Mouse (Mus musculus) C2C12 (cell line): ENCODE results near the gene Mecom. TPM values are rescaled to one million over a fixed set of nuclear protein-coding genes. Genes with fewer than 3 reads are reported as not detected.

Experiments used
- H3K27me3 ChIP-seq: one replicate; pipeline ENCODE4 v1.6.1; 2011; ENCODE audit not compliant: control insufficient read depth, insufficient read depth, insufficient read length
- H3K36me3 ChIP-seq: one replicate; pipeline ENCODE4 v1.6.1; 2011; ENCODE audit not compliant: control insufficient read depth, insufficient read depth
- H3K4me3 ChIP-seq: one replicate; pipeline ENCODE4 v1.5.1; 2011; ENCODE audit warnings: mild to moderate bottlenecking, control low read depth; ENCODE audit not compliant: poor library complexity, insufficient read depth, severe bottlenecking
- H3K79me2 ChIP-seq: one replicate; pipeline ENCODE4 v1.6.1; 2011; ENCODE audit not compliant: control insufficient read depth, insufficient read depth
- H3K79me3 ChIP-seq: one replicate; pipeline ENCODE4 v1.6.1; 2011; ENCODE audit warnings: low read depth, control low read depth
- H3ac ChIP-seq: one replicate; pipeline ENCODE3; 2011; ENCODE audit warnings: low read depth; ENCODE audit not compliant: control insufficient read depth, insufficient read length
- CEBPB ChIP-seq: IDR thresholded peaks from one replicate; pipeline ENCODE4 v1.6.1; 2011; ENCODE audit warnings: low read depth, mild to moderate bottlenecking, control low read depth, moderate library complexity
- CTCF ChIP-seq: IDR thresholded peaks from one replicate; pipeline ENCODE4 v1.5.1; 2011; ENCODE audit not compliant: control insufficient read depth, insufficient read depth, insufficient read length
- FOSL1 ChIP-seq: IDR thresholded peaks from one replicate; pipeline ENCODE4 v1.8.0; 2011; ENCODE audit warnings: mild to moderate bottlenecking, low read length; ENCODE audit not compliant: poor library complexity, insufficient read depth, severe bottlenecking
- MAX ChIP-seq: IDR thresholded peaks from one replicate; pipeline ENCODE4 v1.6.1; 2011; ENCODE audit warnings: mild to moderate bottlenecking, control low read depth
- MYOD1 ChIP-seq: IDR thresholded peaks from one replicate; pipeline ENCODE4 v1.6.1; 2011; ENCODE audit warnings: low read depth; ENCODE audit not compliant: control insufficient read depth, insufficient read length
- MYOG ChIP-seq: IDR thresholded peaks from one replicate; pipeline ENCODE4 v1.6.1; 2011; ENCODE audit not compliant: control insufficient read depth, insufficient read length; ENCODE audit errors: extremely low read depth
- USF1 ChIP-seq: IDR thresholded peaks from one replicate; pipeline ENCODE4 v1.6.1; 2011; ENCODE audit warnings: low read depth, mild to moderate bottlenecking, control low read depth, moderate library complexity
- polyA plus RNA-seq: library from polyadenylated mRNA; unstranded; fragments of >200 nt; fragmentation: generic; extraction: Trizol; gene quantifications from one replicate; pipeline ENCODE4 v1.2.1, GENCODE M21; 2012; ENCODE audit warnings: missing spikeins

Gene Mecom
- polyA plus RNA-seq, 1 experiment, result 1.3 TPM

DNA sequence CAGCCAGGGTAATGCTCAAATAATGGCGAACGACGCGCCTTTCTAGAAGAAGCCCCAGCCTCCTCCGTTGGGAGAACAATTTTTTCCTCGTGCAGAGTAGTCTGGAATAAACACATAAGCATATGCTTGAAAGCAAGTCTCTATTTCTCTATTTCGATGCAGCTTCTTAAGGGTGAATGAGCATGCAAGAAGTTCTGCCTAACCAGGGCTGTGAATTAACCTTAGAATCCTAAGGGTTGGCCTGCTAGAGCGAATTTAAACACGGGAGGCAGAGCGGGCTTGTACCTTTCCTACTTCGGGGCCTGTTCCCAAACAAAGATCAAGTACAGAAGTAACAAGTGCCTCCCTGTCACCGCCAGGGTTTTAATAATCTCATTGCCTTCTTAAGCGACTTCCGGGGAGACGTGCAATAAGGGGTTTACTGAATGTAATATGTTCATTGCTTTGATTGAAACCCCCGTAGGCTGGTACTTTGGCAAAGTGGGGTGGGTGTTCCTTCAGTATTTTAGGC, 42.0 kb downstream of the Mecom start:
- H3K79me2 ChIP-seq, result no peaks in the 10 kb centered on the region
- no peak overlapping the region for H3ac ChIP-seq
- H3K4me3 ChIP-seq, result no peak overlapping the region
- peaks cover 26% of the 10 kb centered on the region for H3K27me3 ChIP-seq
- no peaks in the 10 kb centered on the region for H3K79me3 ChIP-seq
- TF ChIP-seq MAX, result no peak
- TF ChIP-seq USF1, result no peak
- TF ChIP-seq MYOD1, result no peak
- TF ChIP-seq MYOG, result no peak
- no peak for TF ChIP-seq CTCF
- TF ChIP-seq FOSL1, result no peak
- TF ChIP-seq CEBPB, result no peak
- H3K36me3 ChIP-seq, result no peaks in the 10 kb centered on the region

DNA sequence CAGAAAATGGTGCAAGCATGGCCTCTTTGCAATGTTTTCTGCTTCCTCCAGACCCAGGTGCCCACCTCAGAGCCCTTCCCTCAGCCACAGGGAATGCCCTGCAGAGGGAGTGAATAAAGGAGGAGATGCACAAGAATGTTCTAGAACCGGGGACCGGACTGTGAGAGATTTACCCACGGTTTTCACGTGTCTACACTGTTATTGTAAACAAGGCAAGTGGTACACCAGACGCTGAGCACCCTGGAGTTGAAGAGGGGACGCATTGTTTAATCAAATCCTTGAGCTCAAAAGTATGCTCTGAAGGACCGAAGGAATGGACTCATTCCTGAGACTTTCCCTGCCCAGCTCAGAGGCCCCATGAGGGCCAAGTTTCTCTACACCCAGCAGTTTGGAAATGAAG, 43.2 kb downstream of the Mecom start:
- H3K79me3 ChIP-seq, result no peaks in the 10 kb centered on the region
- no peaks in the 10 kb centered on the region for H3K36me3 ChIP-seq
- no peak for TF ChIP-seq MYOD1
- no peak for TF ChIP-seq MAX
- no peak for TF ChIP-seq CTCF
- TF ChIP-seq MYOG, result no peak
- TF ChIP-seq USF1, result no peak
- TF ChIP-seq CEBPB, result no peak
- no peak for TF ChIP-seq FOSL1
- H3K4me3 ChIP-seq, result no peak overlapping the region
- peaks cover 22% of the 10 kb centered on the region for H3K27me3 ChIP-seq
- no peaks in the 10 kb centered on the region for H3K79me2 ChIP-seq
- H3ac ChIP-seq, result no peak overlapping the region

DNA sequence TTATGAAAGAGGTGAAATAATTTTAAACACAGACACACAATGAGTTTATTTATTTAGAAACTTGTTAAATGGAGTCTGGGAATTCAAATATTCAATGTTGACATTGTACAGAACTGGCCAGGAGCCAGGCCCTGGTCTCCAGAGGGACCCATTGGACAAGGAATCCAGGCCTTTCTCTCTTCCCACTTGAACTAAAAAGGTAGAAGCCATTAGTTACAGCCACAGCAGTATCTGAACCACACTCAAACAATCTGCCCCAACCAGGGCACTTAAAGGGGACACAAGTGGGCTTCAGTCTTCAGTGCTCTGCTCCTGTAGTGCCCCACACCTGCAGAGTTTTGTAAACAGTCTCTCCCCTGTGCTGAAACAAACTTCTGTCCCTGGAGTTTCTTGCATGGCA, 44.0 kb downstream of the Mecom start:
- Histone ChIP-seq H3K27me3 (peaks cover 15% of the 10 kb centered on the region), H3K79me2 (no peaks in the 10 kb centered on the region), H3K36me3 (no peaks in the 10 kb centered on the region), H3K79me3 (no peaks in the 10 kb centered on the region), H3ac (no peak overlapping the region), H3K4me3 (no peak overlapping the region)
- no peak for TF ChIP-seq USF1
- TF ChIP-seq FOSL1, result no peak
- no peak for TF ChIP-seq MAX
- no peak for TF ChIP-seq MYOD1

DNA sequence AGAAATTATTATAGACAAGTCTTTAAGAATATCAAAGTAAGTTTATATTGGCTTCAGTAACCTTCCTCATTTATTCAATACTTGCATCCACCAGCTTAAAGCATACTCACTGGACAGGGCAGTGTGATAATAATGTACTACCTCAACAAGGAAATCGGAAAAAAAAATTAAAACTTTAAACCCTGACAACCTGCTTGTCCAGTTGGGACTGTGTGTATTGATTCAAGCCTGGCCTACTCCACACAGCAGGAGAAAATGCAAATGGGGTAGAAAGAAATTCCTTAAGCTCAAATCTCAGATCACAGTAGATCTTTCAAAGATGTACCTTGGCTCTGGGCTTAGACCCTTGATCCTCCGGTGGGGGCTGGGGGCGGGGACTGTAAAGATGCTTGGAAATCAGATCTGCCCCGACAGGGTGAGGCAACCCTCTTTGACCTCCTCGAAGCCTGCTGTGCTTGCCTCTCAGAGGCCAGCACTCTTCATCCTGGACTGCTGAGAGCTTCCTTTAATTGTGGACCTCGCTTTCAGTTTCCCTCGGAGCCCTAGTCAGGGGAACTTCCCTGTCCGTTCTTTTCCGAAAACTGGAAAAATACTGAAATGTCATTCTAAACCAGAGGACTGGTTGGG, 49.5 kb downstream of the Mecom start:
- H3K4me3 ChIP-seq, result no peak overlapping the region
- no peaks in the 10 kb centered on the region for H3K36me3 ChIP-seq
- no peaks in the 10 kb centered on the region for H3K79me3 ChIP-seq
- no peak for TF ChIP-seq MYOG
- TF ChIP-seq USF1, result no peak
- no peak for TF ChIP-seq CTCF
- TF ChIP-seq FOSL1, result no peak
- TF ChIP-seq MAX, result no peak
- TF ChIP-seq MYOD1, result no peak
- no peak for TF ChIP-seq CEBPB
- peaks cover 12% of the 10 kb centered on the region for H3K27me3 ChIP-seq
- H3ac ChIP-seq, result no peak overlapping the region
- no peaks in the 10 kb centered on the region for H3K79me2 ChIP-seq

DNA sequence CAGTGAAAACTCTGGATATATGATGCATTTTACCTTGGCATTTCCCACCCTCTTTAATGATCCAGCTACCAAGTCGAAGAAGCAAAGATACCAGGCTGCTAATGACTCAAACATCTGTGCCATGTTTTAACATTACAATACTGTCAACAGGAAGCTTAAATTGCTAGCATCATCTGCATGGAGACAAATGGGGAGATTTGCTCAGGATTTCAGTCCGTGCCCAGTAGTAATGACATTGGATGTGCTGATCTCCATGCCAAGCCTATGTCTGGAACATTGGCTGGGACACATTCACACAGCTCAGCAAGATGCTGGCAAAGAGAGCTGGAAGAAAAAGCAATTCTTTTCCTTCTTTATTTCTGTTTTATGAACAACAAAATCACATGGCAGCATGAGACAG, 53.4 kb downstream of the Mecom start:
- H3ac ChIP-seq, result no peak overlapping the region
- no peaks in the 10 kb centered on the region for H3K79me2 ChIP-seq
- no peaks in the 10 kb centered on the region for H3K36me3 ChIP-seq
- H3K27me3 ChIP-seq, result peaks cover 9% of the 10 kb centered on the region
- TF ChIP-seq MAX (no peak), CTCF (no peak), MYOD1 (no peak), MYOG (no peak)
- H3K4me3 ChIP-seq, result no peak overlapping the region
- H3K79me3 ChIP-seq, result no peaks in the 10 kb centered on the region

DNA sequence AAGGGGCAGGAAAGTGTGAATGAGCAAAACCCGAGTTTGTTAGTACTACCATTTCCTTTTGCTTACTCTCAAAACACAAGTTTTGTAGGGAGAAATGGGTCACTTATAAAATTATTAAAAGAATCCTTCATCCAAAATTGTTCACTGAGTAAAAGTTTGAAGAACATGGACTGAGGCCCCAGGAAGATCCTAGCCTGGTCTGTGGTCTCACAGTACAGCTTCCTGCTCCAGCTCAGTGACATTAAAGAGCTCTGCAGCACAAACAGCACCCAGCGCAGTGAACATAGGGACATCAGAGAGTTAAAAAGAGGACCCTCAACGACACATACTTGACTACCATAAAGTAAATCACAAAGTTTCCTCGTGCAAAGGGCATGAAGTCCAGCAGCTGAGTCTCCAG, 59.0 kb downstream of the Mecom start:
- Histone ChIP-seq H3K79me2 (no peaks in the 10 kb centered on the region), H3K79me3 (no peaks in the 10 kb centered on the region), H3K36me3 (no peaks in the 10 kb centered on the region), H3K27me3 (no peaks in the 10 kb centered on the region), H3ac (no peak overlapping the region), H3K4me3 (no peak overlapping the region)
- no peak for TF ChIP-seq CEBPB
- no peak for TF ChIP-seq MAX
- no peak for TF ChIP-seq MYOD1
- TF ChIP-seq USF1, result no peak
- no peak for TF ChIP-seq FOSL1
- no peak for TF ChIP-seq CTCF
- no peak for TF ChIP-seq MYOG
